Mouse (Mus musculus) ES-Bruce4 (cell line): ENCODE data around the gene Esrrg.

Source experiments
- CTCF ChIP-seq: IDR thresholded peaks from one replicate; pipeline ENCODE4 v1.8.1; 2011; ENCODE audit warnings: low read depth, low read length
- POLR2A ChIP-seq: IDR thresholded peaks from one replicate; pipeline ENCODE4 v1.8.1; 2011; ENCODE audit warnings: low read length; ENCODE audit not compliant: insufficient read depth

DNA sequence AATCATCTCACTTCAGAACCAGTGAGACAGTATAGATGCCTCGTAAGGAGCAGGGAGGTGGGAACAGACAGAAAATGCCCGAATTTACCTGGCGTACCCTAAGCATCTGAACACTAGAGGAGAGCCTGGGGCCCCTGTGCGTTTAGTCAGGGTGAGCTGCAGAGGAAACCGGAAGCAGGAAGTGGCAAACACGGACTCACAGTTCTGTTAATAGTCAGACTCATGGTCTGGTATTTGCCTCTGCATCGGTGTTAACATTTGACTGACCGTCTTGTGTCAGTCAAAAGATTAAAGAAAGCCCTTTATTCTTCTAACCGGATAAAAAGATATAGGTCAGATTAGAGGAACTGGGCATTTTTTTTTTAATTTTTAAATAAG, 367.8 kb downstream of the Esrrg start:
- TF ChIP-seq CTCF: no peak
- no peak for TF ChIP-seq POLR2A
